Mouse (Mus musculus) G1E (cell line): ENCODE data around the gene Zfand3.

Experiments used
- CTCF ChIP-seq: IDR thresholded peaks from 2 replicates; pipeline ENCODE4 v1.5.1; 2012; ENCODE audit warnings: low read depth, low read length, inconsistent platforms, mixed read lengths
- GATA1 ChIP-seq: IDR thresholded peaks from 2 replicates; pipeline ENCODE4 v1.6.1; 2012; ENCODE audit warnings: borderline replicate concordance, low read length, inconsistent platforms, mixed read lengths
- GATA2 ChIP-seq: IDR thresholded peaks from 2 replicates; pipeline ENCODE4 v1.6.1; 2012; ENCODE audit warnings: low read depth, low read length, inconsistent platforms, borderline replicate concordance
- POLR2AphosphoS5 ChIP-seq: IDR thresholded peaks from 2 replicates; pipeline ENCODE4 v1.6.1; 2012; ENCODE audit warnings: low read depth, low read length, inconsistent platforms; ENCODE audit not compliant: insufficient replicate concordance
- TAL1 ChIP-seq: conservative IDR thresholded peaks from 2 replicates; pipeline ENCODE4 v1.6.1; 2012; ENCODE audit warnings: low read depth, low read length, inconsistent platforms, mixed read lengths

DNA sequence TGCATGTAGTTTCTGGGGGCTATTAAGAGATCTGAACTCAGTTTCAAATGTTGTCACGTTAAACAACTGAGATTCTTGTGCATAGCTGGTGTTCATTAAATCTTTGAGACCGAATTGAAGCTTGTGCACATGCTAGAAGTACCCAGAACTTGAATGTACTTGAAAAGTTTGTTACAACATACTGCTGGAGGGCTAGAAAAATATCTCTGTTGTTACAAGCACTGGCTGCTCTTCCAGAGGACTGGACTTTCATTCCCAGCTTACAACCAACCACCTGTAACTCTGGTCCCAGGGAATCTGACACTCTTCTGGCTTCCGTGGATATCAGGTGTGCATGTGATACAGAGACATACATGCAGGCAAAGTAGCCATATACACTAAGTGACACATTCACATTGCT is 65.2 kb downstream of the Zfand3 start:
- TF ChIP-seq CTCF (no peak), GATA1 (no peak), POLR2AphosphoS5 (no peak), TAL1 (no peak), GATA2 (no peak)
